Mouse (Mus musculus) ES-E14 (cell line): ENCODE results near the gene Csrp3. TPM values are rescaled to one million over a fixed set of nuclear protein-coding genes. Genes with fewer than 3 reads are reported as not detected.
A peak's percentile ranks its signal among the peaks of the same experiment; 100 is the strongest.

Source experiments
- DNase-seq: peaks from one replicate; pipeline ENCODE4 v3.0.0-alpha.2; 2013; ENCODE audit warnings: low read depth, low spot score
- H3K27ac ChIP-seq: 2 replicates; pipeline ENCODE4 v1.5.1; 2012; ENCODE audit warnings: low read depth, mild to moderate bottlenecking, low read length, moderate library complexity, mixed read lengths; ENCODE audit not compliant: poor library complexity, insufficient read depth, severe bottlenecking
- H3K36me3 ChIP-seq: 2 replicates; pipeline ENCODE4 v1.6.1; 2012; ENCODE audit warnings: mild to moderate bottlenecking, low read length, moderate library complexity, mixed read lengths; ENCODE audit not compliant: control insufficient read depth, poor library complexity, insufficient read depth, severe bottlenecking
- H3K4me1 ChIP-seq, 2 experiments: fragments of 150-350 bp in 1 of 2; sonication (generic) in 1 of 2; 2 replicates each; pipeline ENCODE4 v1.6.1; 2012; ENCODE audit warnings: low read length in 2 of 2, mild to moderate bottlenecking in 1 of 2, mixed read lengths in 1 of 2; ENCODE audit not compliant: control insufficient read depth in 2 of 2, insufficient read depth in 2 of 2, poor library complexity in 1 of 2
- H3K4me3 ChIP-seq, 2 experiments: fragments of 150-350 bp in 1 of 2; sonication (generic) in 1 of 2; 2 replicates each; pipeline ENCODE4 v1.5.1; 2012; ENCODE audit warnings: low read length in 2 of 2, low read depth in 1 of 2, mild to moderate bottlenecking in 1 of 2, mixed read lengths in 1 of 2; ENCODE audit not compliant: insufficient read depth in 1 of 2, poor library complexity in 1 of 2, severe bottlenecking in 1 of 2
- H3K9ac ChIP-seq: 2 replicates; pipeline ENCODE4 v1.6.1; 2012; ENCODE audit warnings: low read depth, mild to moderate bottlenecking, low read length, mixed read lengths; ENCODE audit not compliant: poor library complexity, insufficient read depth, severe bottlenecking
- H3K9me3 ChIP-seq: fragments of 150-350 bp; sonication (generic); 2 replicates; pipeline ENCODE4 v1.6.1; 2012; ENCODE audit warnings: low read depth, mild to moderate bottlenecking, low read length; ENCODE audit not compliant: control insufficient read depth, insufficient read depth
- CHD2 ChIP-seq: IDR thresholded peaks from 2 replicates; pipeline ENCODE4 v1.6.1; 2014; ENCODE audit warnings: mild to moderate bottlenecking, low read depth, low read length, inconsistent platforms
- HCFC1 ChIP-seq: IDR thresholded peaks from 2 replicates; pipeline ENCODE4 v1.6.1; 2012; ENCODE audit warnings: low read length, inconsistent platforms, borderline replicate concordance; ENCODE audit not compliant: insufficient read depth
- MAFK ChIP-seq: IDR thresholded peaks from 2 replicates; pipeline ENCODE4 v1.6.1; 2014; ENCODE audit warnings: mild to moderate bottlenecking, low read depth, low read length, inconsistent platforms; ENCODE audit not compliant: insufficient read depth
- ZC3H11A ChIP-seq: IDR thresholded peaks from 2 replicates; pipeline ENCODE4 v1.6.1; 2012; ENCODE audit warnings: low read depth, mild to moderate bottlenecking, inconsistent platforms, low read length, borderline replicate concordance
- ZNF384 ChIP-seq: IDR thresholded peaks from 2 replicates; pipeline ENCODE4 v1.6.1; 2012; ENCODE audit warnings: low read depth, low read length, inconsistent platforms
- in situ Hi-C, 2 experiments: fragments of 600-800 bp; cut with MboI; formaldehyde crosslinking; loops; one replicate each; pipeline ENCODE4 v1.15.1; 2025; ENCODE audit warnings: low sequenced_read_pairs in 2 of 2, inconsistent platforms in 1 of 2; ENCODE audit not compliant: unreplicated experiment in 2 of 2
- total RNA-seq: library from RNA; depleted of rRNA; stranded (reverse); fragments of 300-350 nt; gene quantifications from 2 replicates; pipeline ENCODE4 v1.2.3, GENCODE M21; 2012; rRNA removed

Gene Csrp3
- total RNA-seq, 1 experiment = 1.3 TPM

- peak within 1 kb of the TSS; percentile 76 to 96 for H3K4me3 ChIP-seq
- TF ChIP-seq CHD2 (peak; percentile 60), MAFK (no peak), HCFC1 (no peak)
- H3K9ac ChIP-seq = peak within 1 kb of the TSS; percentile 80
- H3K27ac ChIP-seq = no peak within 1 kb of the TSS; the same call in 1 of the 2 replicates
- no peaks in the 10 kb centered on the region for H3K9me3 ChIP-seq
- peak; percentile 96 for DNase-seq
- no peaks in the 10 kb centered on the region for H3K36me3 ChIP-seq
- in situ Hi-C loops = no loop called here
- peaks cover 0 to 3% of the 10 kb centered on the region in 2 experiments; a peak in 2 of 4 replicates for H3K4me1 ChIP-seq
Observed at GRCm38 (mm10) chr7:48788851-48789572, 58.8 kb downstream of the Csrp3 start, which contains the start of gene Zdhhc13. Gene Zdhhc13 (plus strand): TSS chr7:48789003.

GRCm38 (mm10) chr7:48788348-48788747 is 59.5 kb downstream of the Csrp3 start:
- Histone ChIP-seq H3K4me1 (peaks cover 0 to 3% of the 10 kb centered on the region in 2 experiments; a peak in 2 of 4 replicates), H3K36me3 (no peaks in the 10 kb centered on the region), H3K9ac (no peak overlapping the region), H3K9me3 (no peaks in the 10 kb centered on the region), H3K27ac (no peak overlapping the region), H3K4me3 (0 out of 4 replicates have a peak overlapping the region, but pooled peaks of 1 of the 2 experiments have one; percentile 26)
- in situ Hi-C loops = no loop called here
- no peak for DNase-seq
- TF ChIP-seq CHD2 (no peak), ZNF384 (no peak), MAFK (no peak), ZC3H11A (no peak), HCFC1 (no peak)

GRCm38 (mm10) chr7:48784773-48785523 is 62.9 kb downstream of the Csrp3 start:
- no peaks in the 10 kb centered on the region for H3K9me3 ChIP-seq
- no peaks in the 10 kb centered on the region for H3K36me3 ChIP-seq
- H3K4me3 ChIP-seq = no peak overlapping the region
- peaks cover 0 to 3% of the 10 kb centered on the region in 2 experiments; a peak in 2 of 4 replicates for H3K4me1 ChIP-seq
- in situ Hi-C loops = no loop called here
- DNase-seq = no peak
- no peak for TF ChIP-seq CHD2
- H3K9ac ChIP-seq = no peak overlapping the region
- H3K27ac ChIP-seq = no peak overlapping the region

- in situ Hi-C loops = no loop called here
Observed at GRCm38 (mm10) chr7:48782432-48782831, 65.4 kb downstream of the Csrp3 start.

More at GRCm38 (mm10) chr7:48782432-48782831, 65.4 kb downstream of the Csrp3 start:
- Histone ChIP-seq H3K9me3 (no peaks in the 10 kb centered on the region), H3K27ac (no peak overlapping the region), H3K36me3 (no peaks in the 10 kb centered on the region), H3K4me3 (no peak overlapping the region), H3K4me1 (no peaks in the 10 kb centered on the region), H3K9ac (no peak overlapping the region)
- TF ChIP-seq CHD2 (no peak), ZNF384 (no peak), MAFK (no peak), ZC3H11A (no peak), HCFC1 (no peak)
- DNase-seq = no peak

Other genes starting within 250 kb of the Csrp3 start
- gene Mrgprb3, start 204.2 kb downstream of the Csrp3 start, total RNA-seq = not detected in 2 replicates
- 55.9 and 58.0 TPM in 2 replicates for gene Zdhhc13, start 59.0 kb downstream of the Csrp3 start, total RNA-seq
- 10.5 and 12.1 TPM in 2 replicates for gene E2f8, start 33.6 kb upstream of the Csrp3 start, total RNA-seq
- gene Nav2, start 60.7 kb upstream of the Csrp3 start, total RNA-seq = 18.2 and 21.1 TPM in 2 replicates